Mouse (Mus musculus) liver, embryonic 11.5 days (tissue): ENCODE measurements around the gene Insc. TPM values are rescaled to one million over a fixed set of nuclear protein-coding genes. Genes with fewer than 3 reads are reported as not detected.

Source experiments
- ATAC-seq: fragments of 200-750 bp; cut with Nextera tagmentation; replicated peaks from 2 replicates; pipeline ENCODE4 v1.8.0; 2017; ENCODE audit warnings: moderate number of reproducible peaks, mild to moderate bottlenecking, moderate TSS enrichment, moderate library complexity; ENCODE audit not compliant: low FRiP score
- DNase-seq: peaks from one replicate; pipeline ENCODE4 v3.0.0-alpha.2; 2017; ENCODE audit warnings: low spot score
- H3K27ac ChIP-seq: fragments of 300-500 bp; sonication (generic); 2 replicates; pipeline ENCODE4 v1.5.1; 2014; ENCODE audit warnings: mild to moderate bottlenecking, low read depth, low read length, control low read depth
- H3K27me3 ChIP-seq: fragments of 300-500 bp; sonication (generic); replicated peaks from 2 replicates; pipeline ENCODE4 v1.6.1; 2014; ENCODE audit warnings: low read length, mixed read lengths; ENCODE audit not compliant: control insufficient read depth, insufficient read depth
- H3K36me3 ChIP-seq: fragments of 300-500 bp; sonication (generic); 2 replicates; pipeline ENCODE4 v1.6.1; 2014; ENCODE audit warnings: mild to moderate bottlenecking, low read length, moderate library complexity, mixed read lengths; ENCODE audit not compliant: control insufficient read depth, insufficient read depth
- H3K4me1 ChIP-seq: fragments of 300-500 bp; sonication (generic); replicated peaks from 2 replicates; pipeline ENCODE4 v1.6.1; 2014; ENCODE audit warnings: low read length, mixed read lengths; ENCODE audit not compliant: control insufficient read depth, insufficient read depth
- H3K4me2 ChIP-seq: fragments of 300-500 bp; sonication (generic); 2 replicates; pipeline ENCODE4 v1.6.1; 2014; ENCODE audit warnings: mild to moderate bottlenecking, control low read depth, moderate library complexity
- H3K4me3 ChIP-seq: fragments of 300-500 bp; sonication (generic); 2 replicates; pipeline ENCODE4 v1.5.1; 2014; ENCODE audit warnings: low read depth, low read length, control low read depth
- H3K9ac ChIP-seq: fragments of 300-500 bp; sonication (generic); 2 replicates; pipeline ENCODE4 v1.6.1; 2014; ENCODE audit warnings: low read depth, low read length, control low read depth
- H3K9me3 ChIP-seq: fragments of 300-500 bp; sonication (generic); 2 replicates; pipeline ENCODE4 v1.6.1; 2016; ENCODE audit warnings: low read length, inconsistent platforms, mixed read lengths; ENCODE audit not compliant: control insufficient read depth
- WGBS: fragments of 180-500 bp; shearing (Covaris S2); extraction: QIAGEN DNeasy Blood & Tissue Kit; methylation state at CpG from one replicate; pipeline ENCODE4 v1.1.7; 2014; 5-methylcytosine and 5-hydroxymethylcytosine counted together
- polyA plus RNA-seq: library from polyadenylated mRNA; unstranded; fragments of >200 nt; fragmentation: Nextera tagmentation; extraction: Ambion mirVana; gene quantifications from 2 replicates; pipeline ENCODE4 v1.2.1, GENCODE M21; 2014

Insc gene
- polyA plus RNA-seq, 1 experiment from 2014 or later = 2.3 TPM

DNA sequence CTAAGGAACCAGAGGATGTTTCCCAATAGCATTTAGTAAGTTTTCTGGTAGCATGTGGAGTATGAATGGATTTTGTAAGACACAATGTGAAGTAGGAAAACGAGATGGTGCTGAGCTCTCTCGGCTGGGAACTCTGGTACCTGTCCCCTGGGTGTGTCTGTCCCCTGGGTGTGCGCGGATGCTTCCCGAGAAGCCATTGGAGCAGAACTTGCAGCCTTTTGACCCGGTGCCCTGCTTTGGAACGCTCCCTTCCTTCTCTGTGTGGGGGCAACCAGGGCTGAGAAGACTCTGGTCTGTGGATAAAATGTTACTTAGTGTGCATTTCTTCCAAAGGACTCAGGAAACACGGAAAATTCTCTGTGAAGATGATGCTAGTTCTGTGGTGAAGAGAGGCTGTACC is 75.3 kb downstream of the Insc start:
- Histone ChIP-seq H3K4me1 (no peaks in the 10 kb centered on the region), H3K36me3 (no peaks in the 10 kb centered on the region), H3K9me3 (no peaks in the 10 kb centered on the region), H3K9ac (no peak overlapping the region), H3K4me2 (no peak overlapping the region), H3K4me3 (no peak overlapping the region), H3K27me3 (no peaks in the 10 kb centered on the region), H3K27ac (no peak overlapping the region)
- WGBS = 75% methylated on average over 8 of the region's 8 CpGs
- DNase-seq (no peak), ATAC-seq (no peak)

DNA sequence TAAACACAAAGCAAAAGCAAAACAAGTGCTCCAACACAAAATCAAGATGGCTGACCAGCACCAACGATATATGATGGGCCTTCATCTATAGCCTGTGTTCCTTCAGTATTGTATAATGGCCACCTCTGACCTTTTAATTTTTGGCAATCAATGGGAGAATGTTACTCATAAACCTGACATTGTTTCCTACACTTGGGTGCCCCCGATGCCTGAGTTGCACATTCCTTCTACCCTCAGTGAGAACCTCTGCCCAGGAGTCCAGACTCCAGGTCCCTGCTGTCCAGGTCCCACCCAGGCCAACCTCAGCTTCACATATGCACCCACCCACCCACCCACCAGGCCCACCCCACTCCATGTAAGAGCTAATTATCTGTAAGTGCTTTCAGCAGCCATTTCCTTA is 79.2 kb downstream of the Insc start:
- Histone ChIP-seq H3K9ac (no peak overlapping the region), H3K27ac (no peak overlapping the region), H3K4me1 (no peaks in the 10 kb centered on the region), H3K36me3 (no peaks in the 10 kb centered on the region), H3K4me2 (no peak overlapping the region), H3K4me3 (no peak overlapping the region), H3K9me3 (no peaks in the 10 kb centered on the region), H3K27me3 (no peaks in the 10 kb centered on the region)
- 91% methylated on average over 2 of the region's 2 CpGs for WGBS
- DNase-seq = no peak
- ATAC-seq = no peak

DNA sequence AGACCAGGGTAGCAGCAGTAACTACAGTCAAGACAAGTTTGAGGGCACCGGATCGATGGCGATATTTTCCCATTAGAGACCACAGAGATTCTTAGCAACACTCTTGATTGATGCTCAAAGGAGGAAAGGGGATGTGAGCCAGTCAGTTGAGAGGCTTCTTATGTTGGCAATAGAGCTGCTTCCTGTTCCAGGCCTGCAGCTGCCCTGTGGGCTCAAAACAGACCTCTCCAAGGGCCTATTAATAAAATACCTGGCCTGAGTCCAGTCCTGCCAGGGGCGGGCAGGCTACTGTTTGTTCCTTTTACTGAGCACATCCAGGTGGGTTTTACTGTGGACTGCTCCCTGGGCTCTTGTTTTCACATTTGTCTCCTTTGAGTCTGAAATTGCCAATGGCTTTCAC is 83.9 kb downstream of the Insc start:
- Histone ChIP-seq H3K4me1 (no peaks in the 10 kb centered on the region), H3K4me2 (no peak overlapping the region), H3K27ac (no peak overlapping the region), H3K27me3 (no peaks in the 10 kb centered on the region), H3K36me3 (no peaks in the 10 kb centered on the region), H3K9ac (no peak overlapping the region), H3K9me3 (no peaks in the 10 kb centered on the region), H3K4me3 (no peak overlapping the region)
- ATAC-seq = no peak
- 72% methylated on average over 4 of the region's 4 CpGs for WGBS
- no peak for DNase-seq

DNA sequence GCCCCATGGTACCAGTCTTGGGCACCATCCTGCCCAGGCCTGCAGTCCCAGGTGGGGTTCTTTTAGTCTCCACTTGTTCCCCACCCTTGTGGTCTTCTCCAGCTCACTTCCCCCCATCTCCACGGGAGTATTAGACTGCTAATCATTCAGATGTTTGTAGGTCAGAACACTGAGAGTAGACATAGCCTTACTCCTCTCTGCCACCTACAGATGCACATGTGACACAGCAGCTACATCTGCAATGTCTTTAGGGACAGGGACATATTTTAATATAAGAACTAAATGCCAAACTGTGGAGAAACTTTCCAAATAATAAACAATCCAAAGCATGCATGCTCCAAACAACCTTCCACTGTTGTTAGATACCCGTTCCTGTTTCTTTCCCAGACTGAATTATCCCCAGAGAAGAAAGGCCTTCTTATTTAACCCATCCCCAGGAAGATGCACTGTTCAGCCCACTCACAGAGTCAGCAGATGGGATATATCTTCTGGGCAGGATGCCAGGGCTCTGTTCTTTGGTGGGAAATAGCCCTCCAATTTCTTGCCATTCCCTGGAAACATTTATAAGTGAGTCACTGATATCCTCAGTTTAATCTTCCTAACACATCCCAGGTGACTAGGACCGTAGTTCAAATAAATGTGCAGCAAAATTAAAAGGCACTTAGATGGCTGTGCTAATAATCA is 88.9 kb downstream of the Insc start:
- no peak overlapping the region for H3K4me2 ChIP-seq
- H3K9ac ChIP-seq = no peak overlapping the region
- H3K27me3 ChIP-seq = no peaks in the 10 kb centered on the region
- H3K36me3 ChIP-seq = no peaks in the 10 kb centered on the region
- H3K4me3 ChIP-seq = no peak overlapping the region
- no peak for ATAC-seq
- no peaks in the 10 kb centered on the region for H3K4me1 ChIP-seq
- H3K27ac ChIP-seq = no peak overlapping the region
- WGBS = 55% methylated on average over 3 of the region's 3 CpGs
- no peaks in the 10 kb centered on the region for H3K9me3 ChIP-seq
- no peak for DNase-seq

DNA sequence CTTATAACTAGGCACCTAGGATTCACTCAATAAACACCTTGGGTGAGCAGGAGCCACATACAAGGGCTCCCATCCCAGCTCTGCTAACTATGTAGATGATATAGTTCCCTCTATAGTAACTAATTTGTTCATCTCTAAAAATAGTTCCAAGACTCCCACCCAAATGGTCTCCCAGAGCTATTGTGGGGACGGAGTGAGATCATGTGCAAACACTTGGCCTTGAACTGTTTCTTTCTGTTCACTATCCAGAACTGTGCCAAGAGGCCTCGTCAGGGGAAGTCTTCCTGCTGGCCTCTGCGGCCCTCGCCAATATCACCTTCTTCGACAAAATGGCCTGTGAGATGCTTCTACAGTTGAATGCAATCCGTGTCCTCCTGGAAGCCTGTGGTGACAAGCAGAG is 91.0 kb downstream of the Insc start:
- H3K36me3 ChIP-seq = no peaks in the 10 kb centered on the region
- no peak overlapping the region for H3K9ac ChIP-seq
- no peak overlapping the region for H3K27ac ChIP-seq
- H3K27me3 ChIP-seq = no peaks in the 10 kb centered on the region
- DNase-seq (no peak), ATAC-seq (no peak)
- no peak overlapping the region for H3K4me3 ChIP-seq
- no peaks in the 10 kb centered on the region for H3K4me1 ChIP-seq
- no peaks in the 10 kb centered on the region for H3K9me3 ChIP-seq
- H3K4me2 ChIP-seq = no peak overlapping the region
- WGBS = 82% methylated on average over 6 of the region's 6 CpGs

DNA sequence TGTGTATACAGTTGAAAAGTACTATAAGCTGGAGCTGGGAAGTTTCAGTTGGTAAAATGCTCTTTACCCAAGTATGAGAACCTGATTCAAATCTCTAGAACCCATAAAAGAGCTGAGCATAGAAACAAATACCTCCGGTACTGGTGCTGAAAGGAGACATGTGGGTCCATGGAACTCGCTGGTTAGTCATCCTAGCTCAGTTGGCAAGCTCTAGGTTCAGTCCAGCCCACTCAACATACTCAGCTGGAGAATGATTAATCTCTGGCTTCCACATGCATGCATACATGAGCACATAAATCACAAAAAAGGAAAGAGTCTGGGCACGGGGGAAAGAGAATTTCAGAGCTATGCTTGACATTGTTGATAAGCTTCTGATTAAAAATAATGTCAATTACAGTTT is 93.8 kb downstream of the Insc start:
- no peak overlapping the region for H3K27ac ChIP-seq
- no peak overlapping the region for H3K9ac ChIP-seq
- WGBS = 70% methylated on average over 3 of the region's 3 CpGs
- no peaks in the 10 kb centered on the region for H3K36me3 ChIP-seq
- H3K4me3 ChIP-seq = no peak overlapping the region
- H3K27me3 ChIP-seq = no peaks in the 10 kb centered on the region
- no peak for ATAC-seq
- DNase-seq = no peak
- no peak overlapping the region for H3K4me2 ChIP-seq
- H3K4me1 ChIP-seq = no peaks in the 10 kb centered on the region
- no peaks in the 10 kb centered on the region for H3K9me3 ChIP-seq

DNA sequence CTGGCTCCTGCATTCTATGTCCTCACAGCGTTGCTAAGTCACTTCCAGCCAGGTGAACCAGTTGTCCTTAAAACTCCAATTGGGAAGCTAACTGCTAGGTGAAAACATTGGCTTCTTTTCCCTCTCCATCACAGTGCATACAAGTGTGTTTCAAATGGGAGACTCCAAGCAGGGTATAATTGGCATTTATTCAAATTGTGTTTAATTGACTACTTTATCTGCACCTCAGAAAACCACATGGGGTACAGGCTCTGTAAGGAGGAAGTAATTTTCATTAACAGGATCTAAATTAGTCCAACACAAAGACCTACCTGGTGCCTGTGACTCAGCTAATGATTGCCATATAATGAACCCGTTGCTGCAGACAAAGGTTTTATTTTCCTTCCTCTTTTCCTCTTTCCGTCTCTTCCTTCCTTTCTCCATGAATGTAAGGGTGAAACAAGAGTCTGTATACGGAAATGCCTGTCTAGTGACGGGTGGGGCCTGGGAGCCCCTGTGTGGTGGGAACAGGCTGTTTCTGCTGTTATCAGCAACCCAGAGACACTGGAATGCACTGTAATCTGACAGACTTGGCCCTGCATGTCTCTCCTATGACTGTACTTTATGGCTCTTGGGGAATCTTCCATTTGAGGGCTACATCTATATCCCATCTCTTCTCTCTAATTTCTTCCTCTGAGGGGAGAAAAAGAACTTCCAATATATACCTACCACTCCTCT is 96.7 kb downstream of the Insc start:
- DNase-seq = no peak
- Histone ChIP-seq H3K9ac (no peak overlapping the region), H3K27me3 (no peaks in the 10 kb centered on the region), H3K4me3 (no peak overlapping the region), H3K36me3 (no peaks in the 10 kb centered on the region), H3K9me3 (no peaks in the 10 kb centered on the region), H3K27ac (no peak overlapping the region), H3K4me1 (no peaks in the 10 kb centered on the region), H3K4me2 (no peak overlapping the region)
- 0 out of 2 replicates have a peak, but pooled peaks have one; percentile 56 for ATAC-seq
- WGBS = 36% methylated on average over 5 of the region's 5 CpGs

DNA sequence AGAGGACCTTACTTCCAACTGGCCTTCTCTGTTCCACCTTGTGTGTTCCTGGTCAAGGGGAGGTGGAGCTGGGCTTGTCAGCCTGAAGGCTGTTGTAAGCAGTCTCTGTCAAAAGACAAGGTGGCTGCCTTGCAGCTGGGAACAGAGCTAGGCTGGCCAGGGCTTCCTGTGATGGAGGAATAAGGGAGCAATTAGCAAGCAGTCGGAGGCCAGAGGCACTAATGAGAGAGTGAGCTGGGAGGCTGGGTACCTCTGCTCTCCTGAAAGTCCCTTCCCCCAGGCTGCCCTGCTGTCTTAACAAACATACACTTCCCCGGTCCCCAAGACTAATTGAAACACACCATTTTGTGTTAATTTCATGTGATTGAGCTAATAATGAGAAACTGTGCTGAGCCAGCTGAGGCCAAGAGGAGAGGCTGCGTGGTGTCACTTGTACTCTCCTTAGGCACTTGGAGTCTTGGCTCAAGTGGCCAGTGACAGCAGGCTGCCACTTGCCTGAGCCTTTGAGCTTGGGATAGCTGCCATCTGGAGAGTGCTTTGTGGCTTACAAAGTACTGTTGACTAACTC is 99.2 kb downstream of the Insc start:
- Histone ChIP-seq H3K9ac (no peak overlapping the region), H3K27me3 (no peaks in the 10 kb centered on the region), H3K4me2 (no peak overlapping the region), H3K9me3 (no peaks in the 10 kb centered on the region), H3K4me3 (no peak overlapping the region), H3K36me3 (no peaks in the 10 kb centered on the region), H3K4me1 (no peaks in the 10 kb centered on the region), H3K27ac (no peak overlapping the region)
- no peak for DNase-seq
- WGBS = 41% methylated on average over 3 of the region's 3 CpGs
- no peak for ATAC-seq

DNA sequence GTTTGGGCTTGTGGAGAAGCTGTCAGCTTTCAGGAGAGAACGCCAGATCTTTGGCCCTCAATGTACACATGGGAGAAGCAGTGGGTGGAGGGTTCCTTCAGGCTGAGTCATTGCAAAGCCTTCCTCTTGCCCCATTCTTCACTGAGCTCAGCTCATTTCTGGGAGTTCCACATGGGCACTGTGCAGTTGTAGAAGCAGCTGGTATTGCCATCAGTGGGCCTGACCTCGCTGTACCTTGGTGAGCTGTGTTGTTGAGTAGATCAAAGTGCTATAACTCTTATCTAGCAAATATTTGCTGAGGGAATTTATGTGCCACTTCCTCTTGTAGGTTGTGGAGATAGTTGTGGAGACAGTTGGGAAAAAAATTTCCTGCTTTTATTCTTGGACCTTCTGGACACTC is 103.7 kb downstream of the Insc start:
- Histone ChIP-seq H3K9me3 (no peaks in the 10 kb centered on the region), H3K9ac (no peak overlapping the region), H3K27me3 (no peaks in the 10 kb centered on the region), H3K36me3 (no peaks in the 10 kb centered on the region), H3K4me2 (no peak overlapping the region), H3K27ac (no peak overlapping the region), H3K4me3 (no peak overlapping the region), H3K4me1 (no peaks in the 10 kb centered on the region)
- no peak for ATAC-seq
- no peak for DNase-seq
- WGBS = 66% methylated on average over 2 of the region's 2 CpGs
